Mouse (Mus musculus): ENCODE results near the gene Gpr156.

Gpr156 gene

DNA sequence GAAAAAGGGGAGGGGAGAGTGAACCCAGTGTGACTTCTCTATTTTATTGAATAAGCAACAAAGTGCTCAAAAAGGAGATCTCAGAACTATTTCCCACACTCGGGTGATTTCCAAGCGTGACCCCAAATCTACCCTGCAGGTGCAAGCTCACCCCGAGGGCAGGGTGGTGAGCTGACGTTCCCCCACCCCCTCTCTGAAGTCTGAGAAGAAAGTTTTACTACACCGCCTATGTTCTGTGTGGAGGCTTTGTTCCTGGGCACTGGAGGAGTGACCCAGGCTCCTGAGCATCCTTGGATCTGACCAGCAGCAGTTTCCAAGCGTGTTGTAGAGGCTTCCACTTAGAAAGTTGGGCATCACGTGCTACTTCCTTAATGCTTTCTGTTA lies 514 bp downstream of the Gpr156 start:
- DNase-seq (ENCODE audit: low read depth, low spot score) = no peak

DNA sequence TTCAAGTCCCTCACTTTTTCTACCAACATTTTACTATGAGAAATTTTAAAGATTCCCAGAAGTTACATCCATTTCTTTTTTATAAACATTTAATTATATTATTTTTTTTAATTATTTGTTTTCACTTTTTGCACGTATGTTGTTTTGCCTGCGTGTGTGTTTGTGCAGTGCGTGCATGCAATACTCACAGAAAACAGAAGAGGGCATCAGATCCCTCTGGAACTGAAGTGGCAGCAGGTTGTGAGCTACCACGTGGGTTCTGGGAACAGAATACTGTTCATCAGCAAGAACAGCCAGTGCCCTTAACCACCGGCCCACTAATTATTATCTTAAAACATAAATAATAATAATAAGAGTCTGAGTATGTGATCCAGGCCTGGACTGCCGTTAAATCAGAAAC lies 2.7 kb downstream of the Gpr156 start:
- DNase-seq (ENCODE audit: low read depth, low spot score) = no peak

DNA sequence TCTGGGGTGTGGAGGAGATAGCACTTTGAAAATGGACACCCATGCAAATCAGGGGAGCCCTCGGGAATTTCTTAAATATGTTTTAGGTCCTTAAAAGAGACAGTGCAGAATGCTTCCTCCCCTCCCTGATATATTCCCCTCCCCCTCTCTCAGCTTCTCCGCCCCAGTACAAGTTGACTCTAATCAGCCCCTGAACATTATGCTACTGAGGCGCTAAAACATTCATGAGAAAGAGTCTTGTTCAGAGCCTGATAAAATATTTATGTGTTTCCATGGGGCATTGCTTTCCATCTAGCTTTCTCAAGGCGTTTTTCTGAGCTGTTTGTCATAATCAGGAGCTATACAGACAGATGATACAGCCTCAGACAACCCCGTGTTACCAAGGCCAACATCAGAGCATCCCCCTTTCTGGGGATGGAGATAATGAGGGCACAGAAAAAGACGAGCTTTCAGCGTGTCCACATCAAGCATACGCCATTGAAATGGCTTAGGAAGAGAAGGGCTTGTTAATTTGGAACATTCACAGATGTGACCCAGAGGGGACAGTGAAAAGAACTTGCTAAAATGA lies 4.6 kb downstream of the Gpr156 start:
- no peak for DNase-seq (ENCODE audit: low read depth, low spot score)

DNA sequence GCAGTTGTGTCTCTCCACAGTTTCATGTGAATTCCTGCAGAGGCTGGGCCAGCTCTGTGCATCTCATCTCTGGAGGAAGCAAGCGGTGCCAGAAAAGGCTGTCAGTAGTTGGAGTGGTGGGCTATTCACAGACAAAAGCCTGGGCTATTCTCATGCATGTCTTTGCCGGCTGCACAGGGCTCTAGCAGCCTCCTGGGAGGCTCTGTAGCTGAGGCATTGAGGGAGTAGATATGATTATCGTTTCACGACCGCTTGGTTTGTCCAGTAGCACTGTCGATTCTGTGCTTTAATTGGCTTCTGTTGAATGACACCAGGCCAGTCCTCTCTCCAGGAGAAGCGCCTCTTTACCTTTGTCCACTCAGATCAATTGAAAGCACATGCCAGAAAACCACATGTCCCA lies 9.8 kb downstream of the Gpr156 start:
- DNase-seq (ENCODE audit: low read depth, low spot score) = no peak

DNA sequence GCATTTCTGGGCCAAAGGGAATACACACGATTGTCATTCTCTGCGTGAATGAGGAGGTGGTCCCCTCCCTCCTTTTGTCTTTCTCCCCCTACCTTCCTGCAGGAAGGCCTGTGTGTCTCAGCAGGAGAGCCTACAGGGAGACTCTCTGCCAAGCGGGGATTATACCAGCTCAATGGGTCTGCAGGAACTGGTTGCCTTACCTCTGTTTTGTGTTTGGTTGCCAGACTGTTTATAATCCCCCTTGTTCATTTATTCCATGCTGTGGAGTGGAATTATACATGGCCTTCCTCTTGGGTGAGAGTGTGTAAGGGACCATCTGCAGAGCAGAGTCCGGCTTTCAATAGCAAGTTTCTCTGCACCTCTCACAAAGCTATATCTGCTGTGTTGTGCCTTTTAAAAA lies 10.8 kb downstream of the Gpr156 start:
- DNase-seq (ENCODE audit: low read depth, low spot score) = no peak

DNA sequence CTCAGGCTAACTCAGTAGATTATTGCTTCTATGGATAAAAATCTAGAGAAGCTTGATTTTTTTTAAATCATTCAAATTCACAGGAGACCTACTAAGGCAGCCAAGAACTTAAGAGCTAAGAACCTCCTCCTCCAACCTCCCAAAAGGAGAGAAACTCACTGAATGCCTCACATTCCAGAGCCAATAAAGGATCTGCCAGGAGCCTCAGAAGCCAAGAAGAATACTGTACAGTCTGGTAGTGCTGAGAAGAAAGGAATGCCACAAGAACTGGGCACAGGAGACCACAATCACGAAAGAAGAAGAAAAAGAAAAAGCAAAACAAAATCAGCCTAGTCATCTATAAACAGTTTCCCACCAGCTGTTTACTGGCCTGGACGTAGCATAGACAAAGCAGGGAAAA lies 12.7 kb downstream of the Gpr156 start:
- no peak for DNase-seq (ENCODE audit: low read depth, low spot score)

DNA sequence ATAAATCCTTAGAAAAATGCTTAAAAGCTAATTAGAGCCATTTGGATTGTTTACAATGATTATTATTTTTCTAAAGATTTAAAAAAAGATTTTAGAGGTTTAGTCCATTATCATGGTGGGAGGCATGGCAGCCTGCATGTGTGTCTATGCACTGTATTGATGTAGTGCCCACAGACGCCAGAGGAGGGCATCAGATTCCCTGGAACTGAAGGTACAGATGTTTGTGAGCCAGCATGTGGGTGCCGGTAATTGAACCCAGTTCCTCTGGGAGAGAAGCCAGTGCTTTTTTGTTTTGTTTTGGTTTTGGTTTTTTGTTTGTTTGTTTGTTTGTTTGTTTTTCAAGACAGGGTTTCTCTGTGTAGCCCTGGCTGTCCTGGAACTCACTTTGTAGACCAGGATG lies 13.3 kb downstream of the Gpr156 start:
- no peak for DNase-seq (ENCODE audit: low read depth, low spot score)

DNA sequence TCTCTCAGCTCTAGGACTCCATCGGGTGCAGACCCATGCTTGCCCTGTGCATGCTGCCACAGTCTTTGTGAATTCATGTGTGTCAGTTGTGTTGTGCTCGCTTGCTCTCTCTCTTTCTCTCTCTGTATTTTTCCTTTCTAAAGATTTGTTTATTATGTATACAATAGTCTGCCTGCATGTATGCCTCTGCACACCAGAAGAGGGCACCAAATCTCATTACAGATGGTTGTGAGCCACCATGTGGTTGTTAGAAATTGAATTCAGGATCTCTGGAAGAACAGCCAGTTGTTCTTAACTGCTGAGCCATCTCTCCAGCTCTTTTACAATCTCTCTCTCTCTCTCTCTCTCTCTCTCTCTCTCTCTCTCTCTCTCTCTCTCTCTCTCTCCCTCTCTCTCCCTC lies 18.6 kb downstream of the Gpr156 start:
- DNase-seq (ENCODE audit: low read depth, low spot score) = no peak

DNA sequence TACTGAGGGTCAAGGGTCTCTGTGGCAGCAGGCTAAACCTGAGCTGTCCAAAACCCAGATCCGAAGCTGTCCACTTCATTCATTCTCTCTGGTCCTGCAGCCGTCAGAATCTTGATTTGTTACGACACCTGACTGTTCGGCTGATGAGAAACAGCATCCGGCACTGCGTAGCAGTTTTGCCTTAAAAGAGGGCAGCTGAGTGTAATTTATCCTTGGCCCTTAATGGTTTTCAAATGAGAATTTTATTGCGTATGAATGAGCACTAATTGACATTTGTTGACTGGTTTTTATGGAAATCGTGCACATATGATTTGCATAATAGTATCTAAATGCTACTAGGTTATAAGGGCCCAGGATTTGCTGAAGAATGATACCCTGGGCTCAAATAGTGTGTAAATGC lies 21.0 kb downstream of the Gpr156 start:
- DNase-seq (ENCODE audit: low read depth, low spot score) = no peak

DNA sequence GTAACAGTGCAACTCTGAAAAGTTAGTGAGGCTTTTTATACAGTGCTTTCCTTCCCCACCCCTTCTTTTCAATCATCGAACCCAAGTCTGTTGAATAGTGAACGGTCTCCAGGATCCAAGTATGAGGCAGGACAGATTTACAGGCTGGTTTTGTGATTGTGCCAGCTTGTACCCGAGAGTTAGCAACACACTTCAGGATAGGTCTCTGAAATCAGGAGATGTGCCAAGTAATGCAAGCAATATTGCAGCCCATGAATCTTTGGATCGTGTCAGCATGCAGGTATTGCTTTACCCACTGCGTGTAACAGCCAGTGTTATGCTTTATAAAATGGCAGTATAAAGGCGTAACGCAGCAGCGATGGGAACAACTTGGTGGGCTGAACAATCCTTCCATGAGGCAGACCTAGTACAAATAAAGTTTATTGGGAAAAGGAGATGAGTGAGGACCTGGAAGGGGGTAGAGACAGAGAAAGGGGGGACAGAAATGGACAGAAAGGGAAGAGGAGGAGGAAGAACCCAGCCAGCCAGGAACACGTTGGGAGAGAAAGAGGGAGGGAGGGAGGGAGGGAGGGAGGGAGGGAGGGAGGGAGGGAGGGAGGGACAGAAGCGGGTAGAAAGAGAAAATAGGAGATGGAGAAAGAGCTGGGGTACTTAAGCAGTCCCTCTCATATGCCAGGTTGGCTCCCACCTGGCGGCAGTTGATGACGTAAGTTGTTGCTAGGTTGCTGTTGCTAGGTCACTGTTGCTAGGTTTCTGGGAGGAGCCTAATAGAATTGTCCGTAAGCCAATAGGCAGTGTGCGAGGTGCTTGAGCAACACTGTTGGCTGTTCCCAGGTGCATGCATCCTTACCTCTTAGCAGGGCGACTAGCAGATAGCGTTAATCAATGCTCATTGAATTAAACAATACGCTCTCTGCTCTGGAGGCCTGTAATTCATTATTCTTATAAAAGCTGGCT lies 22.1 kb downstream of the Gpr156 start:
- DNase-seq (ENCODE audit: low read depth, low spot score) = no peak

DNA sequence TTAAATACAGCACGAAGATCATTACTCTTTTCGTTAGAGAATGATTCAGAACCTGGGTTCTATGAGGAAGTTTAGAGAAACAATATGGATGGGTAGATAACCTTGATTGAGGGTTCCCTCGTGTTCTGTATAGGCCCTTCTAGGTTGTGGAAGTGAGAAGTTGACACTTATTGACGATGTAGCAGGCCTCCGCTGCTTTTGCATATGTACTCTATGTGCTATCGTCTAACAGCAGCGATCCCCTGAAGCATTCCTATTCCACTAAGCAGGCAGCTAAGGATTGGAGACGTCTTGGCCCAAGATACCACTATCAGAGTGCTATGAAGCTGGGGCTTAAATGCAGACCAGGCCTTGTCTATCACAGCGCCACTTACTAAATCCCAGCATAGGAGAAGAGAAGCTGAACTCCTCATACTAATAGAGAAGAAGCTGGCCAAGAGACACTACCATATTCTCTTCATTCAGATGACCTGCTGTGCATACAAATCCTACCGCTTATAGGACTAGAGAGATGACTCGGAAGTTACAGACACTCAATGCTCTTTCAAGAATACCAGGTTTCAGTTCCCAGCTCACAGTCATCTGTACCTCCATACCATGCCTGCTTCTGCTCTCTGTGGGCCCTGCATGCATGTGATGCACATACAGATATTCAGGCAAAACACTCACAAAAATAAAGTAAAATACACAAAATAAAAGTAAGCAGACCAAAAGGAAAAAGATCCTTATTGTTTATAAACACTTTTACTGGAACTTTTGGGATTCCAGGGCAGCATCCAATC lies 23.0 kb downstream of the Gpr156 start:
- no peak for DNase-seq (ENCODE audit: low read depth, low spot score)

DNA sequence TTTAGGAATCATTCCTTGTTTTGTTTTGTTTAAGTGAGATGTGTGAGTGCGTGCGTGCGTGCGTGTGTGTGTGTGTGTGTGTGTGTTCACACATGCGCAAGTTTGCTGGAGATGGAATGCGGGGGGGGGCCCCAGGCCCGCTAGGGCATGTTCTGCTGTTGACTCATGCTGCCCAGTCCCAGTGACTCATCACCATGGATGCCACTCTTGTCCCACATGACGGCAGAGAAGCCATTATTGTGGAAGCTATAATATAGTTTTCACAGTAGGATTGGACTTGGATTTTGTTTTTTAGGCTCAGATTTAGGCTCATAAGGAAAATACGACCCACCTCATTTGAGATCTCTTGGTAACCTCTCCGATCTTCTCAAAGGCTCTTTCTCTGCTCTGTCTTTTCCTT lies 24.0 kb downstream of the Gpr156 start:
- no peak for DNase-seq (ENCODE audit: low read depth, low spot score)

DNA sequence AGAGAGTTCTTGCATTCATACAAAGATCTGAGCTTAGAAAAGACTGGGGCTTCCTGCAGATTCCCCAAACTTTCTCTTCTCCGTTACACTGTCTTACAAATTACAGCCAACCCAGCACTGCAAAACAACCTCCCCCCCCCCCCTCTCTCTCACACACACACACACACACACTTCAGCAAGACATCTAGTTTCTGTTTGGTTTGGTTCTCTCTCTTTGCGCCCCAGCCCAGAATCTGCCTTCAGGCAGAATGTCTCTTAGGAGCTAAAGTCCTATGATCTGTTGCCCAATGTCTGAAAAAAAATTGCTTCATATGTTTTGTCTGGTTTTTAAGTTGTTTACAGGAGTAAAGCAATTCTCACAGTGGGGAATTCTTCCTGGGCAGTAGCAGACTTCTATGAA lies 27.4 kb downstream of the Gpr156 start:
- DNase-seq (ENCODE audit: low read depth, low spot score) = no peak

DNA sequence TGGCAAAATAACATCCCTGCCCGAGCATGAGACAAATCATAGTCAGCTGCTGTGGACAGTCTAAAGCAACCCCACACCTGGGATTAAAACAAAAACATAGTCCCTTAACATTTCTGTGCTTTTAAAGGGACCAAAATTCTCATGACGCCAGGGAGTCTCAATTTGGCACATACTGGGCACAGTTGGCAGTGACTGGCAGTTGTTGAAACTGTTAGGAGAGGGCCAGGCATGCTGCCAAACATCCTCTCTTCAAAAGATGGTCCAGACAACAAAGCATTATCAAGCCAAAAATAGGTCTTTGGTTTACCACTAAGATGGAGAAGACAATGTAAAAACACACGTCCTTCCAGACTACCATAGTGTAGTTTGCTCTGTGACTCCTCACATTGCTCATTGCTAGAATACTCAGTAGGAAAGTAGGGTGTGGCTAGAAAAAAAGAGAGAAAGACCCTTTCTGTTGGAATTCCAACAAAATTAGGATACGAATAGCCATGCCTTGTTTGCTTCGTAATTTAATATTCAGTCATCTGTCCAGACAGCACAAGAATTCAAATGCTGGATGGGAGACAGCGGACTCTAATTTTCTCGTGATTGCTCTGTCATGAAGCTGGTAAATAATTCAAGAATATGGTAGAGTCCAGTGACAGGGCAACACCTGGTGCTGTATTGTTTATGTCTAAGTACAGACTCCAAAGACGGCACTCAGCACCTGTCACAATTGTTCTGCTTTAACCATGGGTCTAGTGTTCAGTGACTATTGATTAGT lies 28.9 kb downstream of the Gpr156 start:
- no peak for DNase-seq (ENCODE audit: low read depth, low spot score)

DNA sequence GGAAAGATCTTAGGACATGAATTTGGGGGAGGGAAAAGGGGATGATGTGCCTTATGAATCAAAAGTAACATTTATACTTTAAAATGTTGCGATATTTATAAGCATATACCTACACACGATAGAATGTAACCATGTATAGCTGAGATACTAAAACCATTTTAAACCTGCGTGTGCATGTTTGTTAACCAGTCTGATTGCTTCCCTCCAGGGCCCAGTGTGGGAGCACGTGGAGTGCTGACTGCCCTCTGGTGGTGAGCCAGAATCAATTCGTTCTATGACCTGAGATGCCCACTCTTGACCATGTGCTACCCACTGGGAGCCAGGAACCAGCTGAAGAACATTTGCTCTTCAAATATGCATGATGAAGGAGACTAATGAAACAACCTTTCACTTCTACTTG lies 30.9 kb downstream of the Gpr156 start:
- DNase-seq (ENCODE audit: low read depth, low spot score) = no peak

DNA sequence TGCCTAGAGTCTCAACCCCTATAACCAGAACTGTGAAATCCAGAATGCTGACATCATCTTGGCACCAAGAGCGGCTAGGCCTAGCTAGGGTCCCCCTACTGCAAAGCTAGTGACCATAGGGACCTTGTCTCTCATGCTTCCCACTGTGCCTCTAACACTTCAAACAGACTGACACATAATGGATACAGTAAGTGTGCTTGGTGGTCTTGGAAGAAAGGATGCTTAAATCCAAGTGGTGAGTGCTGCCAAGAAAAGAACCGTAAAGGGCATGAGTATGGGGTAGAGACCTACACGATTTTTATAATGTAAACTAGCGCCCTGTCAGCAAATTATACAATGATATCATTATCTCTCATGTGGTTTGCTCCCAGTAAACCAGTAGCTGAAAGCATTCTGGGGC lies 32.1 kb downstream of the Gpr156 start:
- no peak for DNase-seq (ENCODE audit: low read depth, low spot score)

DNA sequence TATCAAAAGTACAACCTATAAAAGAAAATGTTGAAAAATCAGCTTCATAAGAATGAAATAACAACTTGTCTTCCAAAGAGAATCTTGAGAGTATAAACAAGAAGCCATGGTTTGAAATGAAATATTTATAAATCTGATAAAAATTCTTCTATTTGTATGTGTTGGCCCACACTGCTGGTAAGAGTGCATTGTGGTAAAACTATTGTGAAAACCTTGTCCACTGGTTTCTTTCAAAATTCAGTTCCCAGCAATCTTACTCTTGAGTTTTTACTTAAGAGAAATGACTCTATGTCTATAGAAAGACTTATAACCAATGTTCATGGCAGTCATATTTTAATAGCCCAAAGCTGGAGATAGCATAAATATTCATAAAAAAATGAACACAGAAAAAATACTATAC lies 34.9 kb downstream of the Gpr156 start:
- no peak for DNase-seq (ENCODE audit: low read depth, low spot score)

DNA sequence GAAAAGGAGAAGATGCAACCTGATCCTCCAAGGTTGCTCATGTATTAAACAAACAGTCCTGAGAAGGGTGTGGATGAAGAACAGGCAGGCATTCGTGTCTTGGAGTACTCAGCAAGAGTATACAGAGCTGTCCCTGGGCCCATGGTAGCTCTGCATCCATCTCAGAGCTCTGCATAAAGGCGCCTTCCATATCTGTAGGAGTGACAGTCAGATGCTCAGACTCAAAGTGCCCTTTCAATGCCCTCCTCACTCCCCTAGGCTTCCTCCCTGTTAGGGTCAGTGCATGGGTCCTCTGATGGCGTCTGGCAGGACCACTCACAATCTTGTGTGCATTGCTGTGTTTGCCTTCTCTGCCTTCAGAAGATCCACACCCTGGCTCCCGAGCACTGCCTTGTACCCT lies 36.9 kb downstream of the Gpr156 start:
- no peak for DNase-seq (ENCODE audit: low read depth, low spot score)

DNA sequence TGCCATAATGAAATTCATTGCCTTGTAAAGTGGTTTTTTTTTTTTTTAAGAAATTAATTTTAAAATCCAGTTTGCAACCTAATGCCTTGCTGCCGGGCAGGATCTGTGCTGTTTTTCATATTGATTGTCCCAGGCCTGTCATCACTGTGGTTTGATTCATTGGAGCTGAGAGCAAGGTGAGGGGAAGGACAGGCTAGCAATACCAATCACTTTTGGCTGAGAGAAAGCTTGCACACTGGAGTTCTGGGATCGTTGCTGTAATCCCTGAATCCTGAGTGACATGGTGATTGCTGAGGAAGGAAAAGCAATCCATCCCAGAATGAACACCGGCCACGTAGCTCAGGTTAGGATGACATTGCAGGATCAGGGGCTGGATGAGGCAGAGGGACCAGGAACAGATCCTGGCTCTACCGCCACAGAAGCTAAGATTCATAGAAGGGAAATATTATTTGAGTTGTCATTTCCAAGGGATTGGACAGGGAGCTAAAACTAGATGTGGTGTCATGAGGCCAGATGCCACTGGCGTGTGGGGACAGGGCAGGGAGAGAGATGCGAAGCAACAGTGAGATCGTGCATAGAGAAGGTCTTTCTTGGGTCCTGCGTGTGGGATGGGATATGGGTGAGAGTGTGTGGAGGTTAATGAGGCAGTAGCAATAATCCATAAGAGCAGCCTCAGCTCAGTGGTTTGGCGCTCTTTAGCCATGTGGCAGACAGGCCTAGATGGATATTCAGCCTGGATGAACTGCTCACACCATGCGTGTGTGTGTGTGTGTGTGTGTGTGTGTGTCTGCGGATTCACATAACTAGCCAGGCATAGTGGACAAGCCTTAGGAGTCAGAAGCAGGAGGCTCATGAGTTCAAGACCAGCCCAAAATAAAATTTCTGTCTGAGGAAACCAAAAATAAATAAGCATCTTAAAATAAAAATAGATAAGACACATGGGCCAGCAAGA lies 38.0 kb downstream of the Gpr156 start:
- DNase-seq (ENCODE audit: low read depth, low spot score) = no peak

DNA sequence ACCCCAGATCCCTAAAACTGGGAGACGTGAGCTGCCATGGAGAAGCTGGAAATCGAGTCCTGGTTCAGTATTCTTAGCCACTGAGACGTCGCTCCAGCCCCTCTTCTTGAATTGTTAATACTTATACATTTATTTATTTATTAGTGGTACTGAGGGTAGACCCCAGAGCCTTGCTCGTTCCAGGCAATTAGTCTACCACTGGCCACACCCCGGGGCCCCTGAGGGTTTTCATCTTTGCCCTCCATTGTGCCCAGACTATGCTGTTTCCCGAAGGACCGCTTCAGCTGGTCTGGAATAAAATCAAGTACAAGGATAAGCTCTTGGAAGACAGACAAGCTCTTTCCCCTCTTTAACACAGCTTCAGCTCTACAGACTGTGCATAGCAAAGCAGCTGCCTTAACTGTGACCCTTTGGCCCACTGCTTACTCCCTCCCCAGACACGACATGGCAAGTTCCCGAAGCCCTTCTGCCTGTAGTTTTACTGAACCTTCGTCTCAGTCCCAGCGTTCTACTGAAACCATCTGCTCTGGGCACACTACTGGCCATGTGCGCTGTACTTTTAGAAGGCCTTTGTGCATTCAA lies 39.1 kb downstream of the Gpr156 start:
- DNase-seq (ENCODE audit: low read depth, low spot score) = no peak
